Mouse (Mus musculus) lung, postnatal 0 days (tissue): Measurements from ENCODE around the gene Dpp6.

Experiments
- CTCF ChIP-seq: IDR thresholded peaks from 2 replicates; pipeline ENCODE4 v1.5.1; 2016; ENCODE audit warnings: antibody characterized with exemption, mild to moderate bottlenecking
- EP300 ChIP-seq: IDR thresholded peaks from 2 replicates; pipeline ENCODE4 v1.6.1; 2016; ENCODE audit warnings: antibody characterized with exemption, mild to moderate bottlenecking, control low read depth

GRCm38 (mm10) chr5:27306497-27307152, 489.6 kb downstream of the Dpp6 start:
- TF ChIP-seq CTCF, result no peak
- no peak for TF ChIP-seq EP300
